Mouse (Mus musculus) liver, embryonic 11.5 days (tissue): ENCODE results near the gene Dmbx1. TPM values are rescaled to one million over a fixed set of nuclear protein-coding genes. Genes with fewer than 3 reads are reported as not detected.

Experiments
- ATAC-seq: fragments of 200-750 bp; cut with Nextera tagmentation; replicated peaks from 2 replicates; pipeline ENCODE4 v1.8.0; 2017; ENCODE audit warnings: moderate number of reproducible peaks, mild to moderate bottlenecking, moderate TSS enrichment, moderate library complexity; ENCODE audit not compliant: low FRiP score
- DNase-seq: peaks from one replicate; pipeline ENCODE4 v3.0.0-alpha.2; 2017; ENCODE audit warnings: low spot score
- H3K27ac ChIP-seq: fragments of 300-500 bp; sonication (generic); 2 replicates; pipeline ENCODE4 v1.5.1; 2014; ENCODE audit warnings: mild to moderate bottlenecking, low read depth, low read length, control low read depth
- H3K27me3 ChIP-seq: fragments of 300-500 bp; sonication (generic); replicated peaks from 2 replicates; pipeline ENCODE4 v1.6.1; 2014; ENCODE audit warnings: low read length, mixed read lengths; ENCODE audit not compliant: control insufficient read depth, insufficient read depth
- H3K36me3 ChIP-seq: fragments of 300-500 bp; sonication (generic); 2 replicates; pipeline ENCODE4 v1.6.1; 2014; ENCODE audit warnings: mild to moderate bottlenecking, low read length, moderate library complexity, mixed read lengths; ENCODE audit not compliant: control insufficient read depth, insufficient read depth
- H3K4me1 ChIP-seq: fragments of 300-500 bp; sonication (generic); replicated peaks from 2 replicates; pipeline ENCODE4 v1.6.1; 2014; ENCODE audit warnings: low read length, mixed read lengths; ENCODE audit not compliant: control insufficient read depth, insufficient read depth
- H3K4me2 ChIP-seq: fragments of 300-500 bp; sonication (generic); 2 replicates; pipeline ENCODE4 v1.6.1; 2014; ENCODE audit warnings: mild to moderate bottlenecking, control low read depth, moderate library complexity
- H3K4me3 ChIP-seq: fragments of 300-500 bp; sonication (generic); 2 replicates; pipeline ENCODE4 v1.5.1; 2014; ENCODE audit warnings: low read depth, low read length, control low read depth
- H3K9ac ChIP-seq: fragments of 300-500 bp; sonication (generic); 2 replicates; pipeline ENCODE4 v1.6.1; 2014; ENCODE audit warnings: low read depth, low read length, control low read depth
- H3K9me3 ChIP-seq: fragments of 300-500 bp; sonication (generic); 2 replicates; pipeline ENCODE4 v1.6.1; 2016; ENCODE audit warnings: low read length, inconsistent platforms, mixed read lengths; ENCODE audit not compliant: control insufficient read depth
- WGBS: fragments of 180-500 bp; shearing (Covaris S2); extraction: QIAGEN DNeasy Blood & Tissue Kit; methylation state at CpG from one replicate; pipeline ENCODE4 v1.1.7; 2014; 5-methylcytosine and 5-hydroxymethylcytosine counted together
- polyA plus RNA-seq: library from polyadenylated mRNA; unstranded; fragments of >200 nt; fragmentation: Nextera tagmentation; extraction: Ambion mirVana; gene quantifications from 2 replicates; pipeline ENCODE4 v1.2.1, GENCODE M21; 2014

The Dmbx1 gene
- polyA plus RNA-seq, 1 experiment from 2014 or later, result not detected

GRCm38 (mm10) chr4:115911586-115911985, 28.1 kb downstream of the Dmbx1 start:
- DNase-seq (no peak), ATAC-seq (no peak)
- H3K27ac ChIP-seq, result no peak overlapping the region
- no peaks in the 10 kb centered on the region; the same call in 1 of the 2 replicates for H3K4me1 ChIP-seq
- 16% methylated on average over 4 of the region's 4 CpGs for WGBS
- H3K9me3 ChIP-seq, result no peaks in the 10 kb centered on the region
- no peaks in the 10 kb centered on the region for H3K36me3 ChIP-seq
- no peak overlapping the region for H3K4me3 ChIP-seq
- H3K4me2 ChIP-seq, result no peak overlapping the region
- no peak overlapping the region for H3K9ac ChIP-seq
- peaks cover 31% of the 10 kb centered on the region for H3K27me3 ChIP-seq

- no peak for ATAC-seq
- Histone ChIP-seq H3K27me3 (peaks cover 40% of the 10 kb centered on the region), H3K4me3 (no peak overlapping the region), H3K27ac (no peak overlapping the region), H3K4me2 (no peak overlapping the region), H3K36me3 (no peaks in the 10 kb centered on the region), H3K9me3 (no peaks in the 10 kb centered on the region), H3K4me1 (no peaks in the 10 kb centered on the region; the same call in 1 of the 2 replicates), H3K9ac (no peak overlapping the region)
- DNase-seq, result no peak
- 33% methylated on average over 7 of the region's 7 CpGs for whole genome bisulfite sequencing
These were observed 31.1 kb downstream of the Dmbx1 start for GRCm38 (mm10) chr4:115908641-115909040.

DNA sequence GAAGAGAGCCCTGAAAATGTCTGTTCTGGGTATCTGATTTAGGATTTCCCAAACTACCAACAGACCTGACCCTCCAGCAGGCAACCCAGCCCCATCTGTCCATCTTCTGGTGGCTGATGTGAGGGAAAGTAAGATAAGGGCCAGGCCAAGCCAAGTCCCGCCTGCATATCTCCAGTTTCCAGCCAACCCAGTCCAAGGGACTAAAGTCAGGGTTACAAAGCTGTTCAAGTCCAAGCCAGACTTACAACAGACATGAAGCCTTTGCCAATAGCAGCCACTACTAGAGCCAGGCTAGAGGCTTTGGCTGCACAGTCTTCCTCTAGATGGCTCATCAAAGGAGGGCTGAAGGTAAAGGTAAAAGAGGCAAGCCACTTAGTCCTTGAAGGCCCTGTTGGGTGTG, 31.7 kb downstream of the Dmbx1 start:
- WGBS, result 13% methylated on average over 1 of the region's 1 CpGs
- Histone ChIP-seq H3K4me3 (no peak overlapping the region), H3K4me2 (no peak overlapping the region), H3K4me1 (no peaks in the 10 kb centered on the region; the same call in 1 of the 2 replicates), H3K9ac (no peak overlapping the region), H3K27ac (no peak overlapping the region), H3K9me3 (no peaks in the 10 kb centered on the region), H3K36me3 (no peaks in the 10 kb centered on the region), H3K27me3 (peaks cover 43% of the 10 kb centered on the region)
- DNase-seq, result no peak
- no peak for ATAC-seq

GRCm38 (mm10) chr4:115906791-115907190, 32.9 kb downstream of the Dmbx1 start:
- no peak overlapping the region for H3K9ac ChIP-seq
- no peak overlapping the region for H3K27ac ChIP-seq
- H3K4me2 ChIP-seq, result no peak overlapping the region
- ATAC-seq, result no peak
- no peak for DNase-seq
- no peaks in the 10 kb centered on the region for H3K9me3 ChIP-seq
- no peaks in the 10 kb centered on the region; the same call in 1 of the 2 replicates for H3K4me1 ChIP-seq
- peaks cover 44% of the 10 kb centered on the region for H3K27me3 ChIP-seq
- 85% methylated on average over 3 of the region's 3 CpGs for whole genome bisulfite sequencing
- H3K36me3 ChIP-seq, result no peaks in the 10 kb centered on the region
- H3K4me3 ChIP-seq, result no peak overlapping the region

GRCm38 (mm10) chr4:115905701-115906100, 34.0 kb downstream of the Dmbx1 start:
- Histone ChIP-seq H3K27ac (no peak overlapping the region), H3K27me3 (peaks cover 49% of the 10 kb centered on the region), H3K4me1 (no peaks in the 10 kb centered on the region), H3K9ac (no peak overlapping the region), H3K9me3 (no peaks in the 10 kb centered on the region), H3K4me2 (no peak overlapping the region), H3K4me3 (no peak overlapping the region), H3K36me3 (no peaks in the 10 kb centered on the region)
- WGBS, result 16% methylated on average over 7 of the region's 7 CpGs
- ATAC-seq (no peak), DNase-seq (no peak)

GRCm38 (mm10) chr4:115904375-115904774, 35.4 kb downstream of the Dmbx1 start:
- Histone ChIP-seq H3K36me3 (no peaks in the 10 kb centered on the region), H3K4me2 (no peak overlapping the region), H3K27me3 (peaks cover 61% of the 10 kb centered on the region), H3K9ac (no peak overlapping the region), H3K9me3 (no peaks in the 10 kb centered on the region), H3K4me3 (no peak overlapping the region), H3K27ac (no peak overlapping the region), H3K4me1 (no peaks in the 10 kb centered on the region)
- ATAC-seq (no peak), DNase-seq (no peak)
- 25% methylated on average over 12 of the region's 12 CpGs for WGBS

- H3K4me3 ChIP-seq, result no peak overlapping the region
- peaks cover 2% of the 10 kb centered on the region; the same call in 1 of the 2 replicates for H3K4me1 ChIP-seq
- H3K9me3 ChIP-seq, result no peaks in the 10 kb centered on the region
- 21% methylated on average over 5 of the region's 5 CpGs for WGBS
- H3K9ac ChIP-seq, result no peak overlapping the region
- H3K27me3 ChIP-seq, result peaks cover 64% of the 10 kb centered on the region
- DNase-seq (no peak), ATAC-seq (no peak)
- no peak overlapping the region for H3K4me2 ChIP-seq
- no peak overlapping the region for H3K27ac ChIP-seq
- H3K36me3 ChIP-seq, result no peaks in the 10 kb centered on the region
These were observed 36.9 kb downstream of the Dmbx1 start for GRCm38 (mm10) chr4:115902816-115903215.

DNA sequence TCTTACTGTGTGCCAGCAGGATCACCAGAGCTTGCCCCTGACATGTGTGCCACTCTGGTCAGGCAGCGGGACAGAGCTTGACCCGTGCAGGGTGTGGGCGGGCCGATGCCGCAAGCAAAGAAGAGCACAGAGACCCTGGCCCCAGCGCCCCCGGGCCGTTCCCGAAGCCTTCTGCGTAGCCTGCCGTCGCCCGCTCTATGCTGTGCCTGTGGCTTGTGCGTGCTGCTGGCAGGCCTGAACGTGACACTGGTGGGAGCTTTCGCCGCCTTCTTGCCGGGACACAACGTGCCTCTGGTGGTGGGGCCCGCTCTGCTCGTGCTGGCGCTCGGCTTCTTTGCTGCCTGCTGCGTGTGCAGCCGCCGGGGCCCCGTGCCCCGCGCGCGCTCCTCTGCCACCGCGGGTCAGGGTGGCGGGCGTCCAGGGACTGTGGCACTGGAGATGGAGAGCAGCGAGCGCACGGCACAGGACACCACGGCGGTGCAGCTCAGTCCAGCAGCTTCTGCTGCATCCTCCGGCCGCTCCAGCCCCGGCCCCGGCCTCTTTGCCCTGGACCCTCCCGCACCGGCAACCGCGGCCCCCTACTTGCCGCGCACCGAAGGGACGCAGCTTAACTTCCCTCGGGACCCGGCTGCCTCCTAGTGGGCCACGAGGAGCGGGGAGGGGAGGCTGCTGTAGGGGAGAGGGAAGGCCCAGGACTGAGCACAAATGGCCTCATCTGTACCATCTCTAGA, 41.7 kb downstream of the Dmbx1 start:
- Histone ChIP-seq H3K27ac (no peak overlapping the region; the same call in 1 of the 2 replicates), H3K4me1 (peaks cover 3% of the 10 kb centered on the region; the same call in 1 of the 2 replicates), H3K27me3 (peaks cover 73% of the 10 kb centered on the region), H3K4me3 (peak overlapping the region; percentile 34), H3K4me2 (peak overlapping the region; percentile 73), H3K9ac (no peak overlapping the region), H3K36me3 (no peaks in the 10 kb centered on the region), H3K9me3 (no peaks in the 10 kb centered on the region)
- WGBS, result 2% methylated on average over 56 of the region's 56 CpGs
- ATAC-seq, result peak; percentile 40
- peak; percentile 43 for DNase-seq

GRCm38 (mm10) chr4:115894281-115894680, 45.4 kb downstream of the Dmbx1 start:
- H3K4me3 ChIP-seq, result no peak overlapping the region

More at GRCm38 (mm10) chr4:115894281-115894680, 45.4 kb downstream of the Dmbx1 start:
- no peak for ATAC-seq
- Histone ChIP-seq H3K4me1 (peaks cover 3% of the 10 kb centered on the region; the same call in 1 of the 2 replicates), H3K27ac (no peak overlapping the region), H3K4me2 (no peak overlapping the region), H3K9ac (no peak overlapping the region), H3K36me3 (no peaks in the 10 kb centered on the region), H3K9me3 (no peaks in the 10 kb centered on the region), H3K27me3 (peaks cover 70% of the 10 kb centered on the region)
- WGBS, result 32% methylated on average over 3 of the region's 3 CpGs
- no peak for DNase-seq
